Mouse (Mus musculus): ENCODE measurements at regions not wholly inside any gene's neighbourhood (a gene's known extent, or its start where the extent isn't known, plus 50 kb on each side); places are given as distances from the start of the nearest gene placed in this dataset.

GRCm38 (mm10) chr1:78761061-78761515 lies 55.5 kb upstream of the Kcne4 start:
- DNase-seq (ENCODE audit: low spot score) (peak; percentile 55), ATAC-seq (peak; percentile 93)
- Histone ChIP-seq H3K9ac (replicated peaks; ENCODE audit: low read length) (no peak overlapping the region), H3K27ac (peak overlapping the region; percentile 51), H3K4me2 (ENCODE audit: low read depth, low read length) (no peak overlapping the region), H3K4me1 (ENCODE audit: insufficient read depth, low read length) (no peaks in the 10 kb centered on the region), H3K27me3 (ENCODE audit: insufficient read depth, low read length) (no peaks in the 10 kb centered on the region), H3K4me3 (ENCODE audit: low read length) (no peak overlapping the region), H3K9me3 (ENCODE audit: low read length) (no peaks in the 10 kb centered on the region), H3K36me3 (ENCODE audit: insufficient read depth, low read length) (no peaks in the 10 kb centered on the region)
- TF ChIP-seq CTCF (IDR thresholded peaks at IDR 0.05; ENCODE audit: low read depth), result no peak
- 25% methylated on average over 3 of the region's 3 CpGs for WGBS
